Mouse (Mus musculus) C2C12 (cell line): Measurements from ENCODE around the gene Xpnpep1.

Source experiments
- CEBPB ChIP-seq: IDR thresholded peaks from one replicate; pipeline ENCODE4 v1.6.1; 2011; ENCODE audit warnings: low read depth, mild to moderate bottlenecking, control low read depth, moderate library complexity
- CTCF ChIP-seq: IDR thresholded peaks from one replicate; pipeline ENCODE4 v1.5.1; 2011; ENCODE audit not compliant: control insufficient read depth, insufficient read depth, insufficient read length
- MAX ChIP-seq: IDR thresholded peaks from one replicate; pipeline ENCODE4 v1.6.1; 2011; ENCODE audit warnings: mild to moderate bottlenecking, control low read depth
- MYOG ChIP-seq: IDR thresholded peaks from one replicate; pipeline ENCODE4 v1.6.1; 2011; ENCODE audit not compliant: control insufficient read depth, insufficient read length; ENCODE audit errors: extremely low read depth
- USF1 ChIP-seq: IDR thresholded peaks from one replicate; pipeline ENCODE4 v1.6.1; 2011; ENCODE audit warnings: low read depth, mild to moderate bottlenecking, control low read depth, moderate library complexity

DNA sequence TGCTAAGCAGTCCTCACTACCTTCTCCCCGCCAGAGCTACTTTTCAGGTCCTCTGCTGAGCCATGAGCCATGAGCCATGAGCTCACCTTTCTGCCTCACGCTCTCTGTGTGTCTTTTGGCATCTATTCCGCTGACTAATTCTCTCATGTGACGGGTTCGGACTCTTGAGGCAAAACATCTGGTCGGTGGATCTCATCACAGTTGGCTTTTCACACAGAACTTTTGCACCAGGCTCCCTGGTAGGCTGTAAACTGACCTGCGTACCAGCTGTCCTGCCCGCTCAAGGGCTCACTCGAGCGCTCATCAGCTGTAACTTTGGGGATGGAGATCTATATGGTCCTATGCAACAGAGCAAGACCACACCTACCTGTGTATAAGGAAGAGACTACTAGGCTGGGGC is 26.9 kb upstream of the Xpnpep1 start:
- TF ChIP-seq CTCF (no peak), MYOG (no peak), MAX (no peak), CEBPB (no peak), USF1 (peak; percentile 68)
